Mouse (Mus musculus) heart, postnatal 14 days (tissue): ENCODE measurements around the gene Psme1. TPM values are rescaled to one million over a fixed set of nuclear protein-coding genes. Genes with fewer than 3 reads are reported as not detected.

Source experiments
- total RNA-seq, 2 experiments: library from RNA; stranded (reverse); gene quantifications; 2 replicates each; pipeline ENCODE4 v1.2.3; 2021

Gene Psme1
- total RNA-seq, 2 experiments from 2014 or later, result 218 to 238 TPM

Other genes with a start within 250 kb of the Psme1 start
- 100 to 1,000 TPM; 129 to 134 TPM for gene Dhrs4, start 99.4 kb upstream of the Psme1 start, total RNA-seq
- 1 to 10 TPM; 2.5 to 5.5 TPM for gene Carmil3, start 87.5 kb upstream of the Psme1 start, total RNA-seq
- not detected for gene Cpne6, start 67.7 kb upstream of the Psme1 start, total RNA-seq
- gene Nrl, start 53.1 kb upstream of the Psme1 start, total RNA-seq, result not detected
- 10 to 100 TPM; 17.7 to 23.0 TPM for gene Pck2, start 37.9 kb upstream of the Psme1 start, total RNA-seq
- 100 to 1,000 TPM; 112 to 118 TPM for gene Dcaf11, start 18.1 kb upstream of the Psme1 start, total RNA-seq
- under 1 TPM in 1 of 2 experiments, not detected in 1; 0.69 TPM for gene A730061H03Rik, start 17.7 kb upstream of the Psme1 start, total RNA-seq
- 100 to 1,000 TPM; 204 to 226 TPM for gene Fitm1, start 2.5 kb upstream of the Psme1 start, total RNA-seq
- gene Emc9, start 7.2 kb downstream of the Psme1 start, total RNA-seq, result 10 to 100 TPM; 39.9 to 45.0 TPM
- 100 to 1,000 TPM in 1 of 2 experiments, 10 to 100 TPM in 1; 90.7 to 132 TPM for gene Psme2, start 13.0 kb downstream of the Psme1 start, total RNA-seq
- 10 to 100 TPM; 21.8 to 26.1 TPM for gene Rnf31, start 13.6 kb downstream of the Psme1 start, total RNA-seq
- gene Irf9, start 25.4 kb downstream of the Psme1 start, total RNA-seq, result 1 to 10 TPM; 9.2 to 9.3 TPM
- 1 to 10 TPM in 1 of 2 experiments, under 1 TPM in 1; 0.72 to 1.2 TPM for gene Rec8, start 39.9 kb downstream of the Psme1 start, total RNA-seq
- 10 to 100 TPM; 41.4 to 49.9 TPM for gene Ipo4, start 57.8 kb downstream of the Psme1 start, total RNA-seq
- 1 to 10 TPM; 2.2 to 2.9 TPM for gene Gm49378, start 59.8 kb downstream of the Psme1 start, total RNA-seq
- 10 to 100 TPM; 45.3 to 45.4 TPM for gene Tm9sf1, start 65.7 kb downstream of the Psme1 start, total RNA-seq
- under 1 TPM; 0.53 to 0.76 TPM for gene Tssk4, start 72.1 kb downstream of the Psme1 start, total RNA-seq
- 10 to 100 TPM; 52.4 to 55.9 TPM for gene Mdp1, start 82.4 kb downstream of the Psme1 start, total RNA-seq
- gene Gmpr2, start 93.8 kb downstream of the Psme1 start, total RNA-seq, result 10 to 100 TPM; 12.8 to 14.1 TPM
- 100 to 1,000 TPM; 254 to 257 TPM for gene Nedd8, start 94.0 kb downstream of the Psme1 start, total RNA-seq
- 10 to 100 TPM; 10.5 to 10.8 TPM for gene Tinf2, start 103.7 kb downstream of the Psme1 start, total RNA-seq
- under 1 TPM; 0.29 TPM for gene Tgm1, start 135.8 kb downstream of the Psme1 start, total RNA-seq
- 10 to 100 TPM; 11.4 to 13.7 TPM for gene Rabggta, start 144.1 kb downstream of the Psme1 start, total RNA-seq
- 10 to 100 TPM; 54.6 to 56.2 TPM for gene Dhrs1, start 167.6 kb downstream of the Psme1 start, total RNA-seq
- 10 to 100 TPM; 11.2 to 11.4 TPM for gene Nop9, start 167.6 kb downstream of the Psme1 start, total RNA-seq
- 1 to 10 TPM in 1 of 2 experiments, under 1 TPM in 1; 1.00 to 1.0 TPM for gene Cideb, start 180.3 kb downstream of the Psme1 start, total RNA-seq
- under 1 TPM; 0.12 to 0.17 TPM for gene Ltb4r2, start 183.3 kb downstream of the Psme1 start, total RNA-seq
- under 1 TPM; 0.37 to 0.60 TPM for gene Ltb4r1, start 187.8 kb downstream of the Psme1 start, total RNA-seq
- gene Adcy4, start 206.0 kb downstream of the Psme1 start, total RNA-seq, result 10 to 100 TPM; 19.8 to 21.1 TPM
- gene Ripk3, start 210.7 kb downstream of the Psme1 start, total RNA-seq, result 1 to 10 TPM; 4.4 to 6.1 TPM
- 1 to 10 TPM; 7.0 to 9.2 TPM for gene Nfatc4, start 245.0 kb downstream of the Psme1 start, total RNA-seq